Mouse (Mus musculus): ENCODE measurements around the gene Pfkfb2.

- TF ChIP-seq CTCF (IDR thresholded peaks at IDR 0.05; ENCODE audit: low read depth) (no peak), EP300 (IDR thresholded peaks at IDR 0.05; ENCODE audit: low read depth) (peak; percentile 100)
Observed at GRCm38 (mm10) chr1:130740781-130741720, 12.0 kb upstream of the Pfkfb2 start.

All from liver, embryonic 14.5 days (tissue).